Mouse (Mus musculus): ENCODE data around the gene Rtn4rl1. TPM values are rescaled to one million over a fixed set of nuclear protein-coding genes. Genes with fewer than 3 reads are reported as not detected.

Rtn4rl1 gene
- polyA plus RNA-seq, 1 experiment from 2014 or later: 2.2 TPM

- Histone ChIP-seq H3K27me3 (replicated peaks) (no peaks in the 10 kb centered on the region), H3K4me2 (no peak overlapping the region), H3K36me3 (no peaks in the 10 kb centered on the region), H3K9me3 (no peaks in the 10 kb centered on the region), H3K4me3 (replicated peaks) (no peak overlapping the region), H3K9ac (no peak overlapping the region), H3K4me1 (peaks cover 4% of the 10 kb centered on the region; the same call in 1 of the 2 replicates), H3K27ac (no peak overlapping the region)
- ATAC-seq (ENCODE audit: insufficient read depth, low FRiP score, low read depth): no peak
- WGBS: 80% methylated on average over 4 of the region's 4 CpGs
These were observed 31.3 kb downstream of the Rtn4rl1 start for GRCm38 (mm10) chr11:75224835-75225234.

- H3K27me3 ChIP-seq (replicated peaks): no peaks in the 10 kb centered on the region
- no peak overlapping the region for H3K4me2 ChIP-seq
- H3K4me1 ChIP-seq: no peaks in the 10 kb centered on the region
- no peak for ATAC-seq (ENCODE audit: insufficient read depth, low FRiP score, low read depth)
- H3K9me3 ChIP-seq: no peaks in the 10 kb centered on the region
- no peaks in the 10 kb centered on the region for H3K36me3 ChIP-seq
- WGBS: 58% methylated on average over 3 of the region's 3 CpGs
- no peak overlapping the region for H3K4me3 ChIP-seq (replicated peaks)
- no peak overlapping the region for H3K27ac ChIP-seq
- no peak overlapping the region for H3K9ac ChIP-seq
These were observed 34.0 kb downstream of the Rtn4rl1 start for GRCm38 (mm10) chr11:75227632-75228031.

- no peak overlapping the region for H3K4me3 ChIP-seq (replicated peaks)
- no peaks in the 10 kb centered on the region for H3K4me1 ChIP-seq
- H3K27ac ChIP-seq: no peak overlapping the region
- H3K9ac ChIP-seq: no peak overlapping the region
- no peaks in the 10 kb centered on the region for H3K27me3 ChIP-seq (replicated peaks)
- H3K4me2 ChIP-seq: no peak overlapping the region
- no peaks in the 10 kb centered on the region for H3K36me3 ChIP-seq
- H3K9me3 ChIP-seq: no peaks in the 10 kb centered on the region
- ATAC-seq (ENCODE audit: insufficient read depth, low FRiP score, low read depth): no peak
- 54% methylated on average over 6 of the region's 6 CpGs for WGBS
These were observed 35.7 kb downstream of the Rtn4rl1 start for GRCm38 (mm10) chr11:75229289-75229688.

- Histone ChIP-seq H3K9ac (no peak overlapping the region), H3K36me3 (no peaks in the 10 kb centered on the region), H3K4me2 (no peak overlapping the region), H3K27ac (no peak overlapping the region), H3K4me1 (no peaks in the 10 kb centered on the region), H3K9me3 (no peaks in the 10 kb centered on the region), H3K27me3 (replicated peaks) (0 out of 2 replicates have a peak, but pooled peaks cover 6% of the 10 kb centered on the region), H3K4me3 (replicated peaks) (no peak overlapping the region)
- no peak for ATAC-seq (ENCODE audit: insufficient read depth, low FRiP score, low read depth)
- WGBS: 92% methylated on average over 6 of the region's 6 CpGs
These were observed 36.7 kb downstream of the Rtn4rl1 start for GRCm38 (mm10) chr11:75230272-75230760.

GRCm38 (mm10) chr11:75231756-75232155 lies 38.2 kb downstream of the Rtn4rl1 start:
- Histone ChIP-seq H3K9ac (no peak overlapping the region), H3K9me3 (no peaks in the 10 kb centered on the region), H3K4me2 (no peak overlapping the region), H3K36me3 (no peaks in the 10 kb centered on the region), H3K4me3 (replicated peaks) (no peak overlapping the region), H3K4me1 (no peaks in the 10 kb centered on the region), H3K27me3 (replicated peaks) (0 out of 2 replicates have a peak, but pooled peaks cover 6% of the 10 kb centered on the region), H3K27ac (no peak overlapping the region)
- 13% methylated on average over 7 of the region's 7 CpGs for WGBS
- ATAC-seq (ENCODE audit: insufficient read depth, low FRiP score, low read depth): no peak

- no peak overlapping the region for H3K4me2 ChIP-seq
- no peak for ATAC-seq (ENCODE audit: insufficient read depth, low FRiP score, low read depth)
- no peaks in the 10 kb centered on the region for H3K36me3 ChIP-seq
- 68% methylated on average over 4 of the region's 4 CpGs for WGBS
- 0 out of 2 replicates have a peak, but pooled peaks cover 6% of the 10 kb centered on the region for H3K27me3 ChIP-seq (replicated peaks)
- no peak overlapping the region for H3K9ac ChIP-seq
- H3K4me1 ChIP-seq: no peaks in the 10 kb centered on the region
- H3K9me3 ChIP-seq: no peaks in the 10 kb centered on the region
- no peak overlapping the region for H3K4me3 ChIP-seq (replicated peaks)
- H3K27ac ChIP-seq: no peak overlapping the region
These were observed 38.9 kb downstream of the Rtn4rl1 start for GRCm38 (mm10) chr11:75232434-75232833.

- Histone ChIP-seq H3K27ac (no peak overlapping the region), H3K9ac (no peak overlapping the region), H3K27me3 (replicated peaks) (0 out of 2 replicates have a peak, but pooled peaks cover 6% of the 10 kb centered on the region), H3K36me3 (no peaks in the 10 kb centered on the region), H3K9me3 (no peaks in the 10 kb centered on the region), H3K4me2 (no peak overlapping the region), H3K4me1 (no peaks in the 10 kb centered on the region), H3K4me3 (replicated peaks) (no peak overlapping the region)
- peak; percentile 79 for ATAC-seq (ENCODE audit: insufficient read depth, low FRiP score, low read depth)
- WGBS: 11% methylated on average over 16 of the region's 16 CpGs
These were observed 41.2 kb downstream of the Rtn4rl1 start for GRCm38 (mm10) chr11:75234745-75235144.

GRCm38 (mm10) chr11:75240158-75240934 lies 46.8 kb downstream of the Rtn4rl1 start:
- no peaks in the 10 kb centered on the region for H3K27me3 ChIP-seq (replicated peaks)
- no peak overlapping the region for H3K27ac ChIP-seq
- H3K4me1 ChIP-seq: 0 out of 2 replicates have a peak, but pooled peaks cover under 1% of the 10 kb centered on the region
- H3K4me2 ChIP-seq: no peak overlapping the region
- H3K9me3 ChIP-seq: no peaks in the 10 kb centered on the region
- H3K4me3 ChIP-seq (replicated peaks): no peak overlapping the region
- no peaks in the 10 kb centered on the region for H3K36me3 ChIP-seq
- no peak overlapping the region for H3K9ac ChIP-seq
- ATAC-seq (ENCODE audit: insufficient read depth, low FRiP score, low read depth): no peak
- 61% methylated on average over 13 of the region's 13 CpGs for WGBS

GRCm38 (mm10) chr11:75242710-75243255 lies 49.2 kb downstream of the Rtn4rl1 start:
- no peak overlapping the region for H3K27ac ChIP-seq
- H3K9ac ChIP-seq: no peak overlapping the region
- no peaks in the 10 kb centered on the region for H3K9me3 ChIP-seq
- H3K4me2 ChIP-seq: no peak overlapping the region
- no peaks in the 10 kb centered on the region for H3K27me3 ChIP-seq (replicated peaks)
- WGBS: 83% methylated on average over 9 of the region's 9 CpGs
- peaks cover 11% of the 10 kb centered on the region for H3K4me1 ChIP-seq
- H3K4me3 ChIP-seq (replicated peaks): no peak overlapping the region
- no peaks in the 10 kb centered on the region for H3K36me3 ChIP-seq
- no peak for ATAC-seq (ENCODE audit: insufficient read depth, low FRiP score, low read depth)

GRCm38 (mm10) chr11:75244368-75245275 lies 51.0 kb downstream of the Rtn4rl1 start:
- Histone ChIP-seq H3K9ac (no peak overlapping the region), H3K36me3 (no peaks in the 10 kb centered on the region), H3K4me2 (no peak overlapping the region), H3K27me3 (replicated peaks) (no peaks in the 10 kb centered on the region), H3K9me3 (no peaks in the 10 kb centered on the region), H3K27ac (no peak overlapping the region), H3K4me3 (replicated peaks) (no peak overlapping the region), H3K4me1 (peaks cover 11% of the 10 kb centered on the region)
- WGBS: 77% methylated on average over 11 of the region's 11 CpGs
- ATAC-seq (ENCODE audit: insufficient read depth, low FRiP score, low read depth): no peak

GRCm38 (mm10) chr11:75245372-75246330 lies 52.1 kb downstream of the Rtn4rl1 start:
- H3K27ac ChIP-seq: no peak overlapping the region
- H3K9ac ChIP-seq: no peak overlapping the region
- 43% methylated on average over 16 of the region's 16 CpGs for WGBS
- no peaks in the 10 kb centered on the region for H3K36me3 ChIP-seq
- H3K27me3 ChIP-seq (replicated peaks): no peaks in the 10 kb centered on the region
- ATAC-seq (ENCODE audit: insufficient read depth, low FRiP score, low read depth): peak; percentile 37
- H3K9me3 ChIP-seq: no peaks in the 10 kb centered on the region
- H3K4me2 ChIP-seq: no peak overlapping the region
- H3K4me1 ChIP-seq: peaks cover 11% of the 10 kb centered on the region
- no peak overlapping the region for H3K4me3 ChIP-seq (replicated peaks)
